Mouse (Mus musculus): Measurements from ENCODE around the gene Slc10a6.

Slc10a6 gene

DNA sequence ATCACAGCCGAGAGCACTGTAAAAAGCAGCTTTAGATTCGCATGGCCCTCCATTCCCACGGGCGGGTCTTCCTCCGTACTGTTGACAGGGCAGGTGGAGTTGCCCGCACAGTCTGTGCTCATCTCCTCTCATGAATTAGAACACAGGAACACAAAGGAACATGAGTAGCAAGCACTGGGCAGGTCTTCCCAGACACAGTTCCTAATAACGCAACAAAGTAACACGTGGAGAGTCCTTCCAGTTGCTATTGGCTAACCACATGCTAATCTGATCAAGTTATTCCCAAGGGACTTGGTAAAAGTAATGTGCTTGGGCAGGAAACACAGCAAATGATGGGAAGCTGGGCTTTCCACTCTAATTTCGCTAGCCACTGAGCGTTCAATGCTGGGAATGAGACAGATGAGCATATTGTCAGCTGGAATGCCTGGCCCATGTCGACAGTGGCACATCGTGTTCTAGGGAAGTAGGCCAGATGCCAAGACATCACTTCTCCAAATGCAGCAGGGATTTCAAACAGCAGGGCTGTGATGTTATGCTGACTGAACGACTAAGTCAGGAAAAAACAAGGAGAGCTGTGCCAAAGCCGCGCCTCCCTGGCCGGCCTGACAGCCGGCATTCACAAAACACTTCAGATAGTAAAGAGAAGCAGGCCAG lies at the start of gene Slc10a6:
Gene Slc10a6 (minus strand): TSS at position 293 of the 654 bp plus-strand sequence.
- DNase-seq, result peak; percentile 94

DNA sequence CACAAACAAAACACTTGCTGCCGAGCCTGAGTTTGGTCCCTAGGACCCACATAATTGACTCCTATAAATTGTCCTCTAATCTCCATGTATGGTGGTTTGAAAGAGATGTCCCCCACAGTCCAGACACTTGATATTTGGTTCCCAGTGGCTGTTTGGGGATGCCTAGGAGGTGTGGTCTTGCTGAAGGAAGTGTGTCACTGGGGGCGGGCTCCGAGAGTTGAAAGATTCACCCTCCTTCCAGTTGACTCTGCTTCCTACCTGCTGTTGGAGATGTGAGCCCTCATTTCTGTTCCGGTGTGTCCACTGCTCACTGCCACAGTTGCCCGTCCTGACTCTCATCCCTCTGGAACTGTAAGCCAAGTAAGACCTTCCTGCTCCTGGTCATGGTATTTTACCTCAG lies 49.8 kb upstream of the Slc10a6 start:
- no peak for DNase-seq

- DNase-seq, result no peak
Observed at GRCm38 (mm10) chr5:103677894-103678293, 48.7 kb upstream of the Slc10a6 start.

DNA sequence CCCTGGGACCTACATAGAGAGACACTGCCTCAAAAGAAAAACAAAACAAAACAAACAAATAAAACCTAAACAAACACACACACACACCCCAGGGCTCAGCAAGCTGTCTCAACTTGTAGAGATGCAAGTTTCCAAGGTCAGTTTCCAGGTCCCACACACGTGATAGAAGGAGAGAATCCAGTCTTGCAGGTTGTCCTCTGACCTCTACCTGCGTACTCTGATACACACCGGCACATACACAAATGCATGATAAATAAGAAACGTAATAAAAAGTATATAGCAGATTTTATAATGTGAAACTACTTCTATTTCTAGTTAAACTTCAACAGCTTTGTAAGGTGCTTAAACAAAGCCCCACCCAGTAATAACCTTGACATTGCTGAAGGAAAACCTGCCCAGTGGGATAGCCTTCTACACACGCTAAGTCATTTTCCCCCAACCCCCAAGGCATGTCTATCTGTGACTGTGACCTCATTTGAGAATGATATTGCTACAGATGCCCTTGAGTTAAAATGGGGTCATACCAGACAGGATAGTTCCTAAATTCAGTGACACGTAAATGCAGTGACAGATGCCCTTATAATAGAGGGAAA lies 47.2 kb upstream of the Slc10a6 start:
- no peak for DNase-seq

DNA sequence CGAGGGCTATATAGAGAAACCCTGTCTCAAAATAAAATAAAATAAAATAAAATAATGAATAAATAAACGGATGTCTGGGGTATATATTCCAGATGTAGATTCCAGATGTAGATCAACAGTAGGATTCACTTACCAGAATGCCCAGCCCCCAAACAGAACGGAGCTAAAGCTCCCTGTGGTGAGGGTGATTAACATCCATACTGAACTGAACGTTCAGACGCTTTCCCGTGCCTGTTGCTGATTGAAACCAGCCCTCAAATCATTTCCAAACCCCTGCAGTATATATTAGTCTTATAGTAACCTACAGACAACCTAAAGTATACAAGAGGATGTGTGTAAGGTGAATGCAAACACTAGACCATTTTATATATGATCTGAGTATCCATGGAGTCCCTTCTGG lies 45.3 kb upstream of the Slc10a6 start:
- DNase-seq, result no peak

GRCm38 (mm10) chr5:103673611-103674010 lies 44.4 kb upstream of the Slc10a6 start:
- DNase-seq, result no peak

DNA sequence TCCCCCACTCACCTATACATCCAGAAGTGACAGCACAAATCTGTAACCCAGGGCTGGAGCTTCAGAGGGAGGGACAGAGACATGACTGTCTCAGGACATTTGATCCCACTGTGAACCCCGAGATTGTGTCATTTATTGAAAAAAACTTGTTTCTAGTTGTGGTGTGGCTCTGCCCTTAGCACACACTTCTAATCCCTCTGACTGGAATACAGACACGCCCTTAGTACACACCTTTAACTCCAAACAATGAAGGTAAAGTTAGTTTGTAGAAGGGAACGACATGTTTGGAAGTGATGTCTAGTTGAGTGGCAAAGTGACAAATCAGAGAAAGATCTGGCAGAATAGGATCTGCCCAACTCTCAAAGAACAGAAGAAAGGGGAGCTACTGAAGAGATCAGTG lies 42.7 kb upstream of the Slc10a6 start:
- DNase-seq, result no peak

GRCm38 (mm10) chr5:103665876-103666275 lies 36.7 kb upstream of the Slc10a6 start:
- no peak for DNase-seq

DNA sequence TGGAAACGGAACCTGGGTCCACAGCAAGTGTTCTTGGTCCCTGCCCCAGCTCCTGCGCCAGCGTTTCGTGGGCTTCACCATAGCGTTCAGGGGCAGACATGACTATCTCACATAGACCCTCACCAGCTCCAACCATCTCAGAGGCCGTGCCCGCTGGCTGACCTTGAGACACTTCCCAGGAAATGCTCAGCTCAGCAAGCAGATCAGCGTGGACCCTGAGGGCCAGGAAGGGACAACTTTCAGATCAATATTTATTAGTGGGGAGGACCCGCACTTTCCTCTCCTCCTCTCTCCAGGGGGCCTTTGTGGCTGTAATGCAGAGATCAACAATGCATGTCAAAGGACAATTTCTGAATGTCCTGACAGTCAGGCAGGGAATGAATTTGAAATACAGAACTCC lies 35.7 kb upstream of the Slc10a6 start:
- no peak for DNase-seq

- peak; percentile 59 for DNase-seq
Observed at GRCm38 (mm10) chr5:103659571-103659970, 30.4 kb upstream of the Slc10a6 start.

DNA sequence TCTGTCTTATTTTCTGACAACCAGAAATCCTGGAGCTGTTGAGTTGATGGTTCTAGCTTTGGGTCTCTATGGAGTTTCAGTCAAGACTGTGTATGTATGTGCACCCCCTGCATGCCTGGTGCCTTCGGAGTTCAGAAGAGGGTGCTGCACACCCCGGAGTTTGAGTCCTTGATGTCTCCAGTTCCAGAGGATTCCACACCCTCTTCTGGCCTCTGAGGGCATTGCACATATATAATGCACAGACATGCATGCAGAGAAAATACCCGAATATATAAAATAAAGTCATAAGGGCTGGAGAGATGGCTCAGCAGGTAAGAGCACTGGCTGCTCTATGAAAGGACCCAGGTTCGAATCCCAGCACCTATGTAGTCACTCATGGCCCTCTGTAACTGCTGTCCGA lies 29.7 kb upstream of the Slc10a6 start:
- peak; percentile 22 for DNase-seq

DNA sequence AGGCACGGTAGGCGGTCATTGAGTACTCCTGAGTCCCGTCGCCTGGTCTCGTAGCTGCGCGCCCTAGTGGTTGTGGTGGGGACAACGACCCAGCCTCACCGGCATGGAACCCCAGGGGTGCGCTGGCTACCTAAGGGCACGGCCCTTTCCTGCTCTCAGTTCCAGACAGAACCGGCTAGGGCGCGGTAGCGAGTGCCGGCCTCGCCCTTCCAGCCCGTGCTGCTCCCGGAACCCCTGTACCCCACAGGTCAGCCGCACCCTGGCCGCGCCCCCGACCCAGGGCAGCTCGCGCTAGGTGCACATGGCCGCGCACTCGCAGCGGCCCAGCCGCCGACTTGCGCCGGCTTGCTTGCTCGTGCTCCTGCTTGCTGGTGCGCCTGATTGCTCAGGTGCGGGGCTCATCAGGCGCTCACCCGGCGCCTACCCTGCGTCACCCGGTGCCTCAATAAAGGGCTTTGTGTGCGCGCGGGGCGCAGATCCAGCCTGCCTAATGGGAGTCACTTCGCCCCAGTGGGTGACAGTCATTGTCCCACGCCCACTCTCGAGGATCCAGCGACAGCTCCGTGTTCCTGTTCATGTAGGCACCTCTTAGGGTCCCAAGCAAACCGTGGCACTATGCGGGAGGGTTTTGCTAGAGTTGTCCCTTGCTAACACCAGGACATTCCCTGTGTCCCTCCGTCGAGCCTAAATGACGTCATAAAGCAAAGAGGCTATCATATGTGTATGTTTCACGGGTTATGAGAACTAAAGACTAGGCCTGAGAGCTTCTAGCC lies 26.3 kb upstream of the Slc10a6 start, which contains the start of gene 1700016H13Rik:
Gene 1700016H13Rik (minus strand): TSS at position 665 of the 773 bp plus-strand sequence.
- peak; percentile 87 for DNase-seq

- no peak for DNase-seq
Observed at GRCm38 (mm10) chr5:103654780-103655179, 25.6 kb upstream of the Slc10a6 start.

DNA sequence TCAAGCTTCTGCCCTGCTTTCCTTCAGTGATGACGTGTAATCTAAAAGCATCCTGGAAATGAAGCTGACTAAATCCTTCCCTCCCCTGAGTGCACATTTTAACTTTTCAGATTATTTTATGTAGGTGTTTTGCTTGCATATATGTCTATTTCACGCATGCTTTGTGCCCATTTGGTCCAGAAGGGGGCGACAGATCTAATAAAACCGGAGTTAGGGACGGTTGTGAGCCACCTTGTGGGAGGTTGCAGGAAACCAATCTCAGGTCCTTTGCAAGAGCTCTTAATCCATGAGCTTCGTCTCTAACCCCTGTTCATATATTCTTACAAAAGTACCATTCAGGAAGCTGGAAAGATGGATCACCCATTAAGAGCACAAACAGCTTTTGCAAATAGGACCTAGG lies 25.0 kb upstream of the Slc10a6 start:
- peak; percentile 56 for DNase-seq

GRCm38 (mm10) chr5:103647320-103647719 lies 18.1 kb upstream of the Slc10a6 start:
- DNase-seq, result no peak

DNA sequence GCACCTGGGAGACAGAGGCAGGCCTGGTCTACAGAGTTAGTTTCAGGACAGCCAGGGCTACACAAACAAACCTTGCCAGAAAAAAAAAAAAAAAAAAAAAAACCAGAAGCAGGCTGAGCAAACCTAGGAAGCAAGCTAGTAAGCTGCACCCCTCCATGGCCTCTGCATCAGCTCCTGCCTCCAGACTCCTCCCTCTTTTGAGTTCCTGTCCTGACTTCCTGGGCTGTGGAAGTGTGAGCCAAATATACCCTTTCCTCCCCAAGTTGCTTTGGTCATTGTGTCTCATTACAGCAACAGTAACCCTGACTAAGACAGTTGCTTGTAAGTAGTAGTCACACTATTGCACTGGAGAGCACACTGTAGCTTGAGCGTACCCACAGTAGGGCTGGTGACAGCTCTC lies 15.0 kb upstream of the Slc10a6 start:
- no peak for DNase-seq

DNA sequence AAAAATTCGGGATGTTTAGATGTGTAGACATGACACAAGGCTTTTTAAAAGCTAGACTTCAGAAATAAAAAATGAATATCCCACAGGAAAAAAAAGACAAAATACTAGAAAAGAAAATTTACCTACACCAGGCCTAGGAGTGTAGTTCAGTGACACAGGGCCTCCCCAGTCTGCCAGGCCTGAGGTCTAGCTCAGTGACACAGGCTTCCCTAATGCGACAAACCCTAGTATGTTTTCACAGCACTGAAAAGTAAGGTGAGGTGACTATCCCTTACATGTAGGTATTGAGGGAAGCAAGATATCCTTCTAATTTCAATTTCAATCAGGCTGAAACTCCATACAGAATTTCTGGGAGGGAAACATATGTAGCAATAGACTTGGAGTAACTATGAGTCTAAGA lies 8.0 kb upstream of the Slc10a6 start:
- no peak for DNase-seq

DNA sequence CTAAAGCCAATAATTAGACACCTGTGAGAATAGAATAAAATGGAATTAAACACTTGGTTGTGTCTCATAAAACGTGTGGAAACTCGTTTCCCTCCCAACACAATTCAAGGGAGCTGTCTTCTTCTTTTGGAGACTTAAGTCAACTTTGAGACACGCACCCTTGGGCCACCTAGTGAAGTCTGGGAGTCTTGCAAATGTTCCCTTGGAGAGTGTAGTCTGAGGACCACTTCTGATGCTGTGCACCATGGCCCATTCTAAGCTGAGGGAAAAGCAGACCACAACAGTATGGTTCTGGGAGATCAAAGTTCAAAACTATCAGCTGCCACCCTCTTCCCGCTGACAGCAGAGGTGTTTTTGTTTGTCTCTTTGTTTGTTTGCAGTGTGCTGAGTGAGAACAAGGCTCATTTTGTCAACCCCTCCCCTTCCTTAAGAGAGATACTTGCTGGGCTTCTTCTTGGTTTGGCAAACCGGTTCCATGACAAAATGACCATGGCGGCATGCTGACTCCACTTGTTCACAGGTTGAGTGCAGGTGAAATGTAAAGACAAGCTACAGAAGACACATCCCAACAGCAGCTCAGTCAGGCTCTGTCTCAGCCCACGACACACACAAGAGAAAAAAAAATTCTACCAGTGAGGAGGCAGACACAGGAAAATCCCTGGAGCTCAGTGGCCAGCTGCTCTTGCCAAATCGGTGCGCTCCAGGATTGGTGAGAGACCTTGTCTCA lies 814 bp upstream of the Slc10a6 start:
- peak; percentile 46 for DNase-seq

DNA sequence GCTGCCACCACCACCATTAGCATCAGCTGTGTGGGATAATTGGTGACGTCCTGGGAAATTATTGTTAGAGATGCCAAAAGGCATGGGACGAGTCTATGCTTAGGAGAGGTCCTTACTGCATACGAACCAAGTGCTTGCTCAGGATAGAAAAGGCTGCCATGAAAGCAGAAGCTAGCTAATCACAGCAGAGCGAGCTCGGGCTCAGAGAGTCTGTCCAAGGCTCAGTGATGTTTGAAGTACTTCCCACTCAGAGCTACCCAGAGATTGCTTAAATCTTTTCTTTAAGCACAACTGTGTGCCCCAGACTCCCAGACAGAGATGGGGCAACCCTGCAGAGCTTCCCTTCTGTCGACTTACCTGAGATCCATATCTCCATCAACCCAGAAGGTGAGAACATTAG lies 704 bp downstream of the Slc10a6 start:
- DNase-seq, result no peak

DNA sequence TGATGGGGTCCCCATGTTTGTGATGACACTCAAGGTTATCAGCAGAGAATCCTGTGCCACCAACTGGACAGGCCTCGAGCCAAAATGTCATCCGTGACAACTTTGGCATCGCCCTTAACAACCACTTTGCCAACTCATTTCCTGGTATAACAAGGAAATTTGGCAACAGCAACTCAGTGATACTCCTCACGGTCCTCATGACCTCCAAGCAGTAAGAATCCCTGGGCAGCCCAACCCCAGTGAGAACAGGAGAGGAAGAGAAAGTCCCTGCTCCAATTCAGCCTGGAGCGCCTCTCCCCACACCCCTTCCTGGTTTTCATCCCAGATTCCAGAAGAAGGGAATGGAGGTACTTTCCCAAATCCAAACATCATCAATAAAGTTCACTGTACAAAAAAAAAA lies 4.4 kb downstream of the Slc10a6 start:
- no peak for DNase-seq

DNA sequence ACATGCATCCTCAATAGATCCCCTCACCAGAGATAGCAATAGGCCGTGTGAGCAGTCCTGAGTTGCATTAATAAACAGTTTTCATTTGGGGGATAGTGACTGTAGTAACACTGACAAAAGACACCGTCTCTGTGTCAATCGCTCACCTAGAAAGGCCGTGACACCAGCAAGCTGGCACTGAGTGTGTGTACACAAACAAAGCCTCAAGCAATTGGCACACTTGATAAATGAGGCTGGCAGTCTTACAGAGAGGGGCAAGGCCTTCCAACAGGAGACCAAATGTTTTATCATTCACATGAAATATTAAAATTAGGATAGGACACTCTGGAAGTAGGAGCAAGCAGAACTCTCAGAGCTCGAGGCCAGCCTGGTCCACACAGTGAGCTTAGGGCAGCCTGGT lies 6.9 kb downstream of the Slc10a6 start:
- no peak for DNase-seq

- DNase-seq, result peak; percentile 88
Observed at GRCm38 (mm10) chr5:103620301-103620973, 8.8 kb downstream of the Slc10a6 start.

GRCm38 (mm10) chr5:103617191-103617590 lies 12.0 kb downstream of the Slc10a6 start:
- DNase-seq, result no peak

All from lung, postnatal 10 days (tissue).